Mouse (Mus musculus) ES-E14 (cell line): ENCODE measurements at regions not wholly inside any gene's neighbourhood (a gene's known extent, or its start where the extent isn't known, plus 50 kb on each side); places are given as distances from the start of the nearest gene placed in this dataset.

Experiments used
- DNase-seq: peaks from one replicate; pipeline ENCODE4 v3.0.0-alpha.2; 2013; ENCODE audit warnings: low read depth, low spot score
- H3K27ac ChIP-seq: 2 replicates; pipeline ENCODE4 v1.5.1; 2012; ENCODE audit warnings: low read depth, mild to moderate bottlenecking, low read length, moderate library complexity, mixed read lengths; ENCODE audit not compliant: poor library complexity, insufficient read depth, severe bottlenecking
- H3K36me3 ChIP-seq: 2 replicates; pipeline ENCODE4 v1.6.1; 2012; ENCODE audit warnings: mild to moderate bottlenecking, low read length, moderate library complexity, mixed read lengths; ENCODE audit not compliant: control insufficient read depth, poor library complexity, insufficient read depth, severe bottlenecking
- H3K4me1 ChIP-seq, 2 experiments: fragments of 150-350 bp in 1 of 2; sonication (generic) in 1 of 2; 2 replicates each; pipeline ENCODE4 v1.6.1; 2012; ENCODE audit warnings: low read length in 2 of 2, mild to moderate bottlenecking in 1 of 2, mixed read lengths in 1 of 2; ENCODE audit not compliant: control insufficient read depth in 2 of 2, insufficient read depth in 2 of 2, poor library complexity in 1 of 2
- H3K4me3 ChIP-seq, 2 experiments: fragments of 150-350 bp in 1 of 2; sonication (generic) in 1 of 2; 2 replicates each; pipeline ENCODE4 v1.5.1; 2012; ENCODE audit warnings: low read length in 2 of 2, low read depth in 1 of 2, mild to moderate bottlenecking in 1 of 2, mixed read lengths in 1 of 2; ENCODE audit not compliant: insufficient read depth in 1 of 2, poor library complexity in 1 of 2, severe bottlenecking in 1 of 2
- H3K9ac ChIP-seq: 2 replicates; pipeline ENCODE4 v1.6.1; 2012; ENCODE audit warnings: low read depth, mild to moderate bottlenecking, low read length, mixed read lengths; ENCODE audit not compliant: poor library complexity, insufficient read depth, severe bottlenecking
- H3K9me3 ChIP-seq: fragments of 150-350 bp; sonication (generic); 2 replicates; pipeline ENCODE4 v1.6.1; 2012; ENCODE audit warnings: low read depth, mild to moderate bottlenecking, low read length; ENCODE audit not compliant: control insufficient read depth, insufficient read depth
- CHD2 ChIP-seq: IDR thresholded peaks from 2 replicates; pipeline ENCODE4 v1.6.1; 2014; ENCODE audit warnings: mild to moderate bottlenecking, low read depth, low read length, inconsistent platforms
- HCFC1 ChIP-seq: IDR thresholded peaks from 2 replicates; pipeline ENCODE4 v1.6.1; 2012; ENCODE audit warnings: low read length, inconsistent platforms, borderline replicate concordance; ENCODE audit not compliant: insufficient read depth
- MAFK ChIP-seq: IDR thresholded peaks from 2 replicates; pipeline ENCODE4 v1.6.1; 2014; ENCODE audit warnings: mild to moderate bottlenecking, low read depth, low read length, inconsistent platforms; ENCODE audit not compliant: insufficient read depth
- ZC3H11A ChIP-seq: IDR thresholded peaks from 2 replicates; pipeline ENCODE4 v1.6.1; 2012; ENCODE audit warnings: low read depth, mild to moderate bottlenecking, inconsistent platforms, low read length, borderline replicate concordance
- ZNF384 ChIP-seq: IDR thresholded peaks from 2 replicates; pipeline ENCODE4 v1.6.1; 2012; ENCODE audit warnings: low read depth, low read length, inconsistent platforms
- in situ Hi-C, 2 experiments: fragments of 600-800 bp; cut with MboI; formaldehyde crosslinking; loops; one replicate each; pipeline ENCODE4 v1.15.1; 2025; ENCODE audit warnings: low sequenced_read_pairs in 2 of 2, inconsistent platforms in 1 of 2; ENCODE audit not compliant: unreplicated experiment in 2 of 2

DNA sequence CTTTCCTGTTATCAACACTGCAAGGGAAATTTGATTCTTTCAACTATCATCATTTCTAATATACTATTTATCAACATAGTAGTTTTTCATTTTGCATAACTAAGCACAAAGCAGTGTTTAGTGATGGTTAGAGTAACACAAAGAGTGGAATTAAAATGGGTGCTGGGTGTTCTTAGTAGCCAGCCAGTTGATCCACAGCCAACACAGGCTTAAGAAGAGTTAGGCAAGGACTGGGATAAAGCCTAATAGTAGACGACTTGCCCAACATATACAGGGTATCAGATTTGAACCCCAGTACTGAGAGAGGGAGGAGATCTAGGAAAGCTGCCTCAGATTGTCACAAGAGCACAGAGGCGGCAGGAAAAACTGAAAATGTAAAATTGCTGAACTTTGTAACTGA lies 160.2 kb upstream of the Gm765 start:
- Histone ChIP-seq H3K4me1 (no peaks in the 10 kb centered on the region), H3K36me3 (no peaks in the 10 kb centered on the region), H3K4me3 (no peak overlapping the region), H3K27ac (no peak overlapping the region), H3K9ac (no peak overlapping the region), H3K9me3 (no peaks in the 10 kb centered on the region)
- TF ChIP-seq MAFK, result no peak
- TF ChIP-seq CHD2, result no peak
- TF ChIP-seq ZNF384, result no peak
- no peak for TF ChIP-seq HCFC1
- TF ChIP-seq ZC3H11A, result no peak
- DNase-seq, result no peak
- in situ Hi-C loops, result no loop called here

DNA sequence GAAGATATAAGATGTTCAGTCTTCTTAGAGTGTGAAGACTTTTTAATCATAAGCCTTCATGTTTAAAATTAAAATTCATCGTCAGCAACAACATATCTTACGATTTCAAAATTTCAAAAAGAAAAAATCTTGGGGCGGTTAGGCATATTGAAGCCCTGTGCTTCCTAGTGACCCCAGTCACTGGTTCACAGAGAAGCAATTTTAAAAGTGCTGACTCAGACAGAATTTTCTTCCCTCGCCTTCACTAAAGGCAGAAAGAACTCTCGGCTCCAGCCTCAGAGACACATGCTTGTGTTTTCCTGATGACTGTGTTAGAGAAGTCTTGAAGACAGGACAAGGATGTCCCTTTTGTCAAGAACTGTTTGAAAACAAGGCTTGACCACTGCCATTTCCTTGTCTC lies 157.2 kb upstream of the Gm765 start:
- H3K27ac ChIP-seq, result no peak overlapping the region
- H3K4me1 ChIP-seq, result no peaks in the 10 kb centered on the region
- DNase-seq, result no peak
- no peaks in the 10 kb centered on the region for H3K36me3 ChIP-seq
- TF ChIP-seq CHD2, result no peak
- peak; percentile 81 for TF ChIP-seq MAFK
- no peak for TF ChIP-seq HCFC1
- no peak for TF ChIP-seq ZC3H11A
- no peak for TF ChIP-seq ZNF384
- H3K9me3 ChIP-seq, result no peaks in the 10 kb centered on the region
- no peak overlapping the region for H3K4me3 ChIP-seq
- in situ Hi-C loops, result no loop called here
- no peak overlapping the region for H3K9ac ChIP-seq

DNA sequence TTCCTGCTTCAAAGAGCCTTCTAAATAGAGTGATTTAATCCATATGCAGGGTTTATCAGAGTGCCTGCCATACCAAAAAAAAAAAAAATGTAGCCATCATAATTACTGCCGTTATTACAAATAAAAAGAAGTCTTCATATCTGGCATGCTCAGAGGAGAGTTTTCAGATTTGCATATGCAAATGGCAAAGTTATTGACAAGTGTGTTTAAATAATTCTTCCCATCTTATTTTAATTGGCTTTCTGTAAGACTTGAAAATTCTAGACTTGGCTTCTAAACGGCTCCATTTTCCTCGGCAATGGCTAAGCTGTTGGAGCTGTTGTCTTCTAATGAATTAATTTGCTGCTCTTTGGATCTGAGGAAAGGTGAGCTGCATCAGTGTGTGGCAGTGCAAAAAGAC lies 144.1 kb upstream of the Gm765 start:
- Histone ChIP-seq H3K4me3 (no peak overlapping the region), H3K9ac (no peak overlapping the region), H3K9me3 (no peaks in the 10 kb centered on the region), H3K27ac (no peak overlapping the region), H3K36me3 (no peaks in the 10 kb centered on the region), H3K4me1 (peaks cover 4 to 5% of the 10 kb centered on the region in 2 experiments; a peak in 3 of 4 replicates)
- DNase-seq, result no peak
- no peak for TF ChIP-seq ZC3H11A
- TF ChIP-seq MAFK, result no peak
- in situ Hi-C loops, result no loop called here

DNA sequence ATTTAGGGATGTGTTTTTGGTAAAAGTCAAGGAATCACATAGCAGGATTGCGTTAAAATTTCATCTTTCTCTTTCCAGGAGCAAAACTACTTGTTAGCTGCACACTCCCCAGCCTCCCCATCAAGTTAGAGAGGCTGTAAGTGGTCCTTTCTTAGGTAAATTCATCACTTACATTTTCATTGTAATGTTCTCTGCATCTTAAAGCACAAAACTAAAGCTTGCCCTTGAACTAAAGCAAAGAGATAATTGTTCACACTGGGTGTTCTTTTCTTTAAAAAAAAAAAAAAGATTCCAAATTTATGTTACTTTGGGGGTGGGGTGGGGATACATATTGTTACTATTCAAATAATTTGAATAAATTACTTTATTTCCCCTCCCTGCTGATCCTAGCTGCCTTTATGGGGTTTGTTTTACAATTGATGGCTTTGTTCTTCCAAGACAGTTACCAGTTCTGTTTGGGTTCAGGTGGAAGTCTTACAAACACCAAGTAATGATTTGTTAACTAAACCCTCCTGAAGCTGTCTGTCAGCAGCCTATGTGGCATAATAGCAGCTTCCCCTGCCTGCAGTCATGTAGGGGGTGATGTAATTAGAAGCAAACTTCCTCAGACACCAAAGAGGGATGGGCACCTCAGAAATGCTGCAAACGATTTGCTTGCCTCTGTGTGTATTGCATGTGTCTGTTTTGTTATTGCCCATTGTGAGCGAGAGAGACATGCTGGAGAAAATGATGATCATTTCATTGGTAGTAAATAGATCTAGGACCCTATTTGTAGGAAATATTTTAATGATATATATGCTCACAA lies 141.0 kb upstream of the Gm765 start:
- peak; percentile 41 for DNase-seq
- TF ChIP-seq ZNF384, result peak; percentile 93; the same call in 1 of the 2 replicates
- no peak for TF ChIP-seq HCFC1
- no peak for TF ChIP-seq MAFK
- TF ChIP-seq CHD2, result peak; percentile 53
- in situ Hi-C loops, result no loop called here

DNA sequence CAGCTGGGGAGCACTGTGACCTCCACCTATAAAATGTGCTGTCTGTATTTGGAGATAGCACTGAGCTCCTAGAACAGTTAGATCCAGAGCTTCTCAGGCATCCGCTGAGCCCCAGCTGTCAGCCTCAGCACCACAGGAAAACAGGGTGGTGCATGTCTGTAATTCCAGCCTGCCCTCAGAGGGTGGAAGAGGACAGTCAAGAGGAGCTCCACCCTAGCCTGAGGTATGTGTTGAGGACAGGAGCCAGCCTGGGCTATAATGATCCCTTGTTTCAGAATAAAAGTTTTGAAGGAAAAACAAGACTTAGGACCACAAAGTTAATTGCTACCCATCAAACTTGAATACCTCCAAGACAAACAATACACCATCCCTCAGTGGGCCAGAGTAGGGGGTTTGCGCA lies 139.8 kb upstream of the Gm765 start:
- peak; percentile 46 for DNase-seq
- Histone ChIP-seq H3K4me1 (peaks cover 4 to 5% of the 10 kb centered on the region in 2 experiments; a peak in 3 of 4 replicates), H3K9me3 (no peaks in the 10 kb centered on the region), H3K9ac (no peak overlapping the region), H3K4me3 (no peak overlapping the region), H3K36me3 (no peaks in the 10 kb centered on the region), H3K27ac (no peak overlapping the region)
- in situ Hi-C loops, result no loop called here
- TF ChIP-seq ZC3H11A (no peak), MAFK (no peak), CHD2 (no peak), HCFC1 (no peak), ZNF384 (no peak)

More for the DNA sequence above, 141.0 kb upstream of the Gm765 start:
- Histone ChIP-seq H3K36me3 (no peaks in the 10 kb centered on the region), H3K4me1 (peaks cover 4 to 5% of the 10 kb centered on the region in 2 experiments; a peak in 3 of 4 replicates), H3K27ac (no peak overlapping the region), H3K9me3 (no peaks in the 10 kb centered on the region), H3K4me3 (no peak overlapping the region), H3K9ac (no peak overlapping the region)
